Mouse (Mus musculus) E14TG2a.4 (cell line): ENCODE results near the gene Mrpl49.
A peak's percentile ranks its signal among the peaks of the same experiment; 100 is the strongest.
"Not testable (repeated sequence)": the region's sequence is repeated elsewhere in the genome, so short reads cannot be mapped to it uniquely, and the experiment has no call there.

Experiments
- H3K27me3 ChIP-seq: 2 replicates; pipeline ENCODE4 v1.6.1; 2014; ENCODE audit warnings: low read length, control low read depth; ENCODE audit not compliant: insufficient read depth
- H3K36me3 ChIP-seq: 2 replicates; pipeline ENCODE4 v1.6.1; 2014; ENCODE audit warnings: low read length, control low read depth; ENCODE audit not compliant: insufficient read depth
- H3K4me1 ChIP-seq: replicated peaks from 2 replicates; pipeline ENCODE4 v1.6.1; 2014; ENCODE audit warnings: low read depth, low read length, control low read depth
- H3K4me3 ChIP-seq: replicated peaks from 2 replicates; pipeline ENCODE4 v1.5.1; 2014; ENCODE audit warnings: mild to moderate bottlenecking, low read length
- H3K9me3 ChIP-seq: 2 replicates; pipeline ENCODE4 v1.6.1; 2014; ENCODE audit warnings: low read length, control low read depth
- CTCF ChIP-seq: conservative IDR thresholded peaks from 2 replicates; pipeline ENCODE4 v1.5.1; 2014; ENCODE audit warnings: low read length
- NANOG ChIP-seq: IDR thresholded peaks from 2 replicates; pipeline ENCODE4 v1.6.1; 2014; ENCODE audit warnings: borderline replicate concordance, low read length, mixed read lengths
- POU5F1 ChIP-seq: IDR thresholded peaks from 2 replicates; pipeline ENCODE4 v1.6.1; 2014; ENCODE audit warnings: low read length, borderline replicate concordance

The Mrpl49 gene

DNA sequence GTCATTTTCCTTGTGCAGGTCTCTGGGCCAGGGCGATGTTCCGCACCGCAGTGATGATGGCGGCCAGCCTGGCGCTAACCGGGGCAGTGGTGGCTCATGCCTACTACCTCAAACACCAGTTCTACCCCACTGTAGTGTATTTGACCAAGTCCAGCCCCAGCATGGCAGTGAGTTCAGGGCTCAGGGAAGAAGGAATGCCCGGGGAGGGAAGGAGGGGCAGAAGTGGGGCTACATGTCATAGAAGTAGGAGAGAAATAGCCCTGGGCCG, 9.8 kb downstream of the Mrpl49 start:
- TF ChIP-seq POU5F1 (no peak), NANOG (no peak), CTCF (no peak)
- H3K27me3 ChIP-seq: no peaks in the 10 kb centered on the region
- H3K9me3 ChIP-seq: no peaks in the 10 kb centered on the region
- peaks cover 53% of the 10 kb centered on the region for H3K36me3 ChIP-seq
- H3K4me1 ChIP-seq: peaks cover 52% of the 10 kb centered on the region
- peak overlapping the region; percentile 96 for H3K4me3 ChIP-seq

DNA sequence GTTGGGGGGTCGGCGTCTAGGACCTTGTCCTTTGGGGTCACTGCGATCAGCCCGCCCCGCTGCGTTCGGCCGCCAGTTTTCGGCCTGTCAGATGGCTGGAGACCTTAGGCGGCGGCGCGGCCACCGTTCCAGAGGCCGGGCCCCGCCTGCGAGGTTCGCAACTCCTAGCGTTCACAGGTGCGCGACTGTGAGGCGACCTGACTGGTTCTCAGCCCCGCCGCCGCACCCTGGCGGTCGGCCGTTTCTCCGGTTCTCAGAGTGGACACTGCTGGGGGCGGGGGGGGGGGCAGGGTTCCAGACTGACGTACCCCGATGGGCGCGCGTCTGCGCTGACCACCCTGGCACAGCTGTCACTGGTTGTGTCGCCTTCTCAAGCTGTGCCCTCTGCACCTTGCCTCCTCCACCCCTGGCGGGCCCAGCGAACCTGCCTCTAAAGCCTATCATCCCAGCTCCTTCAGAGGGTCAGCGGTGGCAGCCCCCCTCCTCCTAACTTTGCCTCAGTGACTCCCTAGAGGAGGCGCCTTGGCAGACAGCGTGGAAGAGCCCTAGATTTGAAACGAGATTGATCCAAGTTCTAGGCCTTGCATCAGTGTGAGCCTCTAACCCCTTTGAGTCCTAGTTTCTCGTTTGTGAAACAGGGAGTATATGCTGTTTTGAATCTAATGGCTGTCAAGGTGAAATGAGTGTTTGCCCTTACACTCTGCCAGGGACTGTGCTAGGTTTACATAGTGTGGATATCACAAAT, 10.3 kb downstream of the Mrpl49 start:
- no peaks in the 10 kb centered on the region for H3K27me3 ChIP-seq
- peaks cover 48% of the 10 kb centered on the region for H3K36me3 ChIP-seq
- H3K9me3 ChIP-seq: no peaks in the 10 kb centered on the region
- peak overlapping the region; percentile 96 for H3K4me3 ChIP-seq
- H3K4me1 ChIP-seq: peaks cover 52% of the 10 kb centered on the region
- TF ChIP-seq POU5F1 (no peak), NANOG (no peak), CTCF (no peak)

- TF ChIP-seq CTCF (no peak), POU5F1 (no peak), NANOG (no peak)
- H3K36me3 ChIP-seq: peaks cover 40% of the 10 kb centered on the region
- H3K4me1 ChIP-seq: peaks cover 55% of the 10 kb centered on the region
- peak within 1 kb of the TSS; percentile 96 for H3K4me3 ChIP-seq
- H3K9me3 ChIP-seq: no peaks in the 10 kb centered on the region
- no peaks in the 10 kb centered on the region for H3K27me3 ChIP-seq
Observed at GRCm38 (mm10) chr19:6046294-6047153, 11.1 kb downstream of the Mrpl49 start, which contains the start of gene Syvn1. Gene Syvn1, plus strand, starts transcription at chr19:6046576.

DNA sequence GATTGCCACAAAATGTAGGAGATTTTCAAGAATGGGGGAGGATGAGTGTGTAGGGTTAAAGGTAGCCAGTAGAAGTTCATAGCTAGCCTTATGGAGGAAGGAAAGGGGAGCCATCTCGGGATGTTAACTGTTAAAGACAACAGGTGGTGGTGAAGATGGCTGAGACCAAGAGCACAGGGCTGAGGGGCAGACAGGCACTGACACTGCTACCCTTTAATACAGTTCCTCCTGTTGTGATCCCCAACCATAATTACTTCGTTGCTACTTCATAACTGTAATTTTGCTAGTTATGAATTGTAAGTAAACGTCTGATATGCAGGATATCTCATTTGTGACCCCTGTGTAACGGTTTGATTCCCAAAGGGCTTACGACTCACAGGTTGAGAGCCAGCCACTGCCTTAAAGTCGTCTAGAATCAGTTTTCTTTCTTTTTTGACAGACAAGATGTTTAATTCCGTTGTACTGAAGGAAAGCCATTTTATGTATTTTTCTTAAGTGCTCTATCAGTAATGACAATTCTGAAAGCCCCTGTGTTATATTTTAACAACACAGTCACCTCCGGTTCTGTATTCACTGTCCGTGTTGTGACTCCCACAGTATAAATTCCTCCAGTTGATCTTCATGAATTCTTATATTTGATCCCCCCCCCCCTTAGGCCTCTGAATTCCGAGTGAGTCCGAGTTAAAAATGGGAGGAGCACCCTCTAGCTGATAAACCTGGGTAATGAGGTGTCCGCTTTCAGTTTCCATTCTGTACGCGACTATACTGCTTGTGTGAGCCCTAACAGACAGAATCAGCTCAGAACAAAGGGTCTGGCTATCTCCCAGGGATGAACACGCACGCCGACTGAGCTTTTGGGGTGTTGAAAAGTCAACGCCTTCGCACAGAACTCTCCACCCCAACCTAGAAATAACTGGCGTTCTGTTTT, 12.0 kb downstream of the Mrpl49 start:
- no peak for TF ChIP-seq CTCF
- no peak for TF ChIP-seq NANOG
- no peak for TF ChIP-seq POU5F1
- Histone ChIP-seq H3K27me3 (no peaks in the 10 kb centered on the region), H3K36me3 (peaks cover 31% of the 10 kb centered on the region)

GRCm38 (mm10) chr19:6044102-6044501, 13.5 kb downstream of the Mrpl49 start:
- not testable (repeated sequence) for H3K9me3 ChIP-seq, H3K4me3 ChIP-seq, H3K27me3 ChIP-seq
- Histone ChIP-seq H3K36me3 (peaks cover 16% of the 10 kb centered on the region), H3K4me1 (peaks cover 45% of the 10 kb centered on the region)
- TF ChIP-seq CTCF: peak; percentile 13; the same call in 1 of the 2 replicates

More for the DNA sequence above, 12.0 kb downstream of the Mrpl49 start:
- H3K4me3 ChIP-seq: peak overlapping the region; percentile 96
- no peaks in the 10 kb centered on the region for H3K9me3 ChIP-seq
- H3K4me1 ChIP-seq: peaks cover 50% of the 10 kb centered on the region

GRCm38 (mm10) chr19:6042293-6042692, 15.3 kb downstream of the Mrpl49 start:
- Histone ChIP-seq H3K9me3 (no peaks in the 10 kb centered on the region), H3K36me3 (no peaks in the 10 kb centered on the region), H3K4me1 (peaks cover 30% of the 10 kb centered on the region), H3K27me3 (no peaks in the 10 kb centered on the region; the same call in 1 of the 2 replicates), H3K4me3 (0 out of 2 replicates have a peak overlapping the region, but pooled peaks have one; percentile 23)
- TF ChIP-seq CTCF (no peak), NANOG (no peak), POU5F1 (no peak)

DNA sequence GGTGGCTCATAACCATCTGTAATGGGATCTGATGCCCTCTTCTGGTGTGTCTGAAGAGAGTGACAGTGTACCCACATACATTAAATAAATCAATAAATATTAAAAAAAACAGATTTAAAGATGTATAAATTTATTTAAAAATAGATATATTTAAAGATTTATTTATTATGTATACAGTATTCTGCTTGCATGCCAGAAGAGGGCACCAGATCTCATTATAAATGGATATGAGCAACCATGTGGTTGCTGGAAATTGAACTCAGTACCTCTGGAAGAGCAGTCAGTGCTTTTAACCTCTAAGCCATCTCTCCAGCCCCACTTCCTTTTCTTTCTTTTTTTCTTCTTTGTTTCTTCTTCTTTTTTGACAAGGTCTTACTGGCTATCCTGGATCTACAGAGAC, 17.6 kb downstream of the Mrpl49 start:
- Histone ChIP-seq H3K27me3 (no peaks in the 10 kb centered on the region; the same call in 1 of the 2 replicates), H3K4me1 (peaks cover 19% of the 10 kb centered on the region), H3K36me3 (no peaks in the 10 kb centered on the region), H3K9me3 (no peaks in the 10 kb centered on the region), H3K4me3 (no peak overlapping the region)
- no peak for TF ChIP-seq POU5F1
- no peak for TF ChIP-seq NANOG
- TF ChIP-seq CTCF: no peak

DNA sequence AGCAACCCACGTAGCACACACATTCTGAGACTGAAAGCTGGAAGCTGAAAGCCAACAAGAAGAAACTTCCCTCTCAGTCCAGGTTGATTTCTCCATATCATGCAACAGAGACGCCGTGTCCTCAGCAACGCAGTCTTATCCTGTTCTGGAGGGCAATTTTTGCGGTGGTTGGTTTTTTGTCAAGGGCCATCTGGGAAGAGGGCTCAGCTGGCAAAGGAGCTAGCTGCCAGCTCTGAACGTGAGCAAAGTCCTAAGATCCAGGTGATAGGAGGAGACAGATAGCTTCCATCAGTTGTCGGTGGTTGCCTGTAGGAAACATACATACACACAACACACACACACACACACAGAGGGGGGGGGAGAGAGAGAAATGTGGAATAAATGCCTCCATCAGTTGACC, 19.3 kb downstream of the Mrpl49 start:
- peaks cover 17% of the 10 kb centered on the region for H3K4me1 ChIP-seq
- H3K9me3 ChIP-seq: no peaks in the 10 kb centered on the region
- no peaks in the 10 kb centered on the region; the same call in 1 of the 2 replicates for H3K27me3 ChIP-seq
- no peak for TF ChIP-seq CTCF
- TF ChIP-seq POU5F1: no peak
- no peak for TF ChIP-seq NANOG
- H3K36me3 ChIP-seq: no peaks in the 10 kb centered on the region
- H3K4me3 ChIP-seq: no peak overlapping the region
